Mouse (Mus musculus) erythroblast, embryonic 14.5 days (primary cell): ENCODE measurements around the gene Prpf31.

Experiments used
- GATA1 ChIP-seq: IDR thresholded peaks from 2 replicates; pipeline ENCODE4 v1.6.1; 2012; ENCODE audit warnings: low read length, inconsistent platforms, mixed read lengths
- TAL1 ChIP-seq: IDR thresholded peaks from 3 replicates; pipeline ENCODE4 v1.6.1; 2012; ENCODE audit warnings: low read length, inconsistent platforms, mixed read lengths

GRCm38 (mm10) chr7:3606798-3607197, 23.0 kb upstream of the Prpf31 start:
- TF ChIP-seq GATA1 = no peak
- TF ChIP-seq TAL1 = no peak
